Comparison of ENCODE assay signal across 11 mouse cellular contexts in genomic region chr14:103815542-103815941, GRCm38 (mm10). TPM values are rescaled to one million over a fixed set of nuclear protein-coding genes. Genes with fewer than 3 reads are reported as not detected.
DNase-seq lines count a peak whose midpoint lies in the region; ATAC-seq lines count a peak whose summit lies in the region.
"Had no signal": no experiment of that assay in that cellular context is flagged by ENCODE, and none has a peak within 500 bp of the region (broad histone marks: within the 10 kb centered on the region; RNA-seq: fewer than 3 reads in every experiment).

No protein-coding gene starts in this region.

- peak; percentile 64 for DNase-seq in kidney, adult 11 months
- DNase-seq in kidney, postnatal 10 days = peak; percentile 82
- DNase-seq in lung, postnatal 4 days = peak; percentile 71 to 75
- DNase-seq in cerebellum, adult 11-12 months = no peak
- DNase-seq: layer of hippocampus, adult 9-11 months had no signal

- no peak overlapping the region for H3K9ac ChIP-seq in kidney, embryonic 16.5 days (replicated peaks; ENCODE audit: low read length)
- no peak overlapping the region for H3K9ac ChIP-seq in forebrain, embryonic 12.5 days
- H3K9ac ChIP-seq: neural tube, embryonic 12.5 days had no signal

- WGBS in kidney, embryonic 16.5 days = 59% methylated on average over 16 of the region's 16 CpGs
- 76% methylated on average over 16 of the region's 16 CpGs for WGBS in forebrain, embryonic 12.5 days

- no peaks in the 10 kb centered on the region for H3K27me3 ChIP-seq in kidney, embryonic 16.5 days (ENCODE audit: insufficient read depth, low read length)
- no peaks in the 10 kb centered on the region for H3K27me3 ChIP-seq in forebrain, embryonic 12.5 days
- H3K27me3 ChIP-seq: neural tube, embryonic 12.5 days had no signal

- H3K4me1 ChIP-seq in kidney, embryonic 16.5 days (ENCODE audit: insufficient read depth, low read length) = no peaks in the 10 kb centered on the region
- H3K4me1 ChIP-seq in forebrain, embryonic 12.5 days = no peaks in the 10 kb centered on the region
- H3K4me1 ChIP-seq: neural tube, embryonic 12.5 days had no signal

- no peaks in the 10 kb centered on the region for H3K36me3 ChIP-seq in kidney, embryonic 16.5 days (ENCODE audit: insufficient read depth, low read length)
- peaks cover 15% of the 10 kb centered on the region for H3K36me3 ChIP-seq in forebrain, embryonic 12.5 days (replicated peaks)

- H3K4me2 ChIP-seq in kidney, embryonic 16.5 days (replicated peaks; ENCODE audit: low read depth, low read length) = no peak overlapping the region
- H3K4me2 ChIP-seq in forebrain, embryonic 12.5 days = no peak overlapping the region
- H3K4me2 ChIP-seq: neural tube, embryonic 12.5 days had no signal

- H3K9me3 ChIP-seq in kidney, embryonic 16.5 days (ENCODE audit: low read length) = no peaks in the 10 kb centered on the region
- H3K9me3 ChIP-seq in forebrain, embryonic 12.5 days = no peaks in the 10 kb centered on the region
- H3K9me3 ChIP-seq: neural tube, embryonic 12.5 days had no signal

- H3K4me3 ChIP-seq in kidney, embryonic 16.5 days (ENCODE audit: low read length) = no peak overlapping the region
- H3K4me3 ChIP-seq in forebrain, embryonic 12.5 days (replicated peaks) = no peak overlapping the region
- H3K4me3 ChIP-seq: neural tube, embryonic 12.5 days had no signal

- no peak overlapping the region; the same call in 1 of the 2 replicates for H3K27ac ChIP-seq in kidney, embryonic 16.5 days (ENCODE audit: low read length)
- H3K27ac ChIP-seq in forebrain, embryonic 12.5 days = no peak overlapping the region
- H3K27ac ChIP-seq: neural tube, embryonic 12.5 days had no signal

- no peak; the same call in 1 of the 2 replicates for ATAC-seq in kidney, embryonic 16.5 days (ENCODE audit: low FRiP score, low TSS enrichment)
- peak; percentile 61 for ATAC-seq in granulocyte monocyte progenitor cell, adult 5-6 weeks (replicated peaks; ENCODE audit: poor library complexity, severe bottlenecking)
- ATAC-seq in activated CD4-positive, CD25-positive, alpha-beta regulatory T cell, adult 4 months = no peak
- ATAC-seq in forebrain, embryonic 12.5 days (ENCODE audit: low FRiP score) = no peak

RNA-seq across cellular contexts. Expression of gene Ednrb, which starts 28.7 kb away (rescaled TPM):
- 52.7 and 57.7 TPM in 2 replicates for polyA plus RNA-seq in kidney, embryonic 16.5 days (2015; fragmentation: Nextera tagmentation; extraction: Ambion mirVana)
- 0.60 and 3.1 TPM in 2 replicates for total RNA-seq in granulocyte monocyte progenitor cell, adult 5-6 weeks (2014; fragmentation: Nextera tagmentation)
- total RNA-seq in granulocyte monocyte progenitor cell, adult 5-6 weeks (2017) = 0.34 and 0.93 TPM in 2 replicates
- polyA plus RNA-seq in activated CD4-positive, CD25-positive, alpha-beta regulatory T cell, adult 4 months (2017; shearing (Covaris generic)) = not detected
- polyA plus RNA-seq in forebrain, embryonic 12.5 days (2016; fragmentation: Nextera tagmentation; extraction: Ambion mirVana) = 67.9 and 76.1 TPM in 2 replicates
- total RNA-seq: MEL had no signal

Comparison
In these comparisons a context has a peak if more than half of its experiments do, and no peak if none do; other contexts are left out.
1. RNA of gene Ednrb, which starts 28.7 kb away (polyA plus RNA-seq): 67.9 to 76.1 TPM in forebrain, embryonic 12.5 days and 52.7 to 57.7 TPM in kidney, embryonic 16.5 days; not detected in activated CD4-positive, CD25-positive, alpha-beta regulatory T cell, adult 4 months; every median in the first group is over 10 times any median in the second.